Mouse (Mus musculus) ES-E14 (cell line): Measurements from ENCODE around the gene Ltk.

ENCODE experiments used
- HCFC1 ChIP-seq: IDR thresholded peaks from 2 replicates; pipeline ENCODE4 v1.6.1; 2012; ENCODE audit warnings: low read length, inconsistent platforms, borderline replicate concordance; ENCODE audit not compliant: insufficient read depth
- MAFK ChIP-seq: IDR thresholded peaks from 2 replicates; pipeline ENCODE4 v1.6.1; 2014; ENCODE audit warnings: mild to moderate bottlenecking, low read depth, low read length, inconsistent platforms; ENCODE audit not compliant: insufficient read depth
- ZC3H11A ChIP-seq: IDR thresholded peaks from 2 replicates; pipeline ENCODE4 v1.6.1; 2012; ENCODE audit warnings: low read depth, mild to moderate bottlenecking, inconsistent platforms, low read length, borderline replicate concordance
- ZNF384 ChIP-seq: IDR thresholded peaks from 2 replicates; pipeline ENCODE4 v1.6.1; 2012; ENCODE audit warnings: low read depth, low read length, inconsistent platforms

- TF ChIP-seq ZC3H11A: no peak
- TF ChIP-seq HCFC1: no peak
- no peak for TF ChIP-seq ZNF384
- TF ChIP-seq MAFK: no peak
These were observed 42.8 kb upstream of the Ltk start for GRCm38 (mm10) chr2:119802767-119803617.
